Mouse (Mus musculus) CH12.LX (cell line): ENCODE results near the gene Cd86.

Experiments
- CTCF ChIP-seq, 2 experiments: IDR thresholded peaks in 1 of 2; conservative IDR thresholded peaks in 1 of 2; 2 replicates each; pipeline ENCODE4 v1.5.1; 2011 to 2012; ENCODE audit warnings: low read depth in 2 of 2, low read length in 2 of 2, improper control_type of control experiment in 1 of 2, inconsistent platforms in 1 of 2, mild to moderate bottlenecking in 1 of 2, moderate library complexity in 1 of 2
- EP300 ChIP-seq: IDR thresholded peaks from 2 replicates; pipeline ENCODE4 v1.6.1; 2011; ENCODE audit warnings: low read length, improper control_type of control experiment
- MYC ChIP-seq: IDR thresholded peaks from 2 replicates; pipeline ENCODE4 v1.6.1; 2011; ENCODE audit warnings: low read depth, mild to moderate bottlenecking, improper control_type of control experiment, low read length
- POLR2AphosphoS2 ChIP-seq: IDR thresholded peaks from 2 replicates; pipeline ENCODE4 v1.6.1; 2011; ENCODE audit warnings: low read depth, low read length, improper control_type of control experiment
- RCOR1 ChIP-seq: conservative IDR thresholded peaks from 2 replicates; pipeline ENCODE4 v1.6.1; 2012; ENCODE audit warnings: low read depth, mild to moderate bottlenecking, inconsistent platforms, low read length, improper control_type of control experiment
- ZNF384 ChIP-seq: IDR thresholded peaks from 2 replicates; pipeline ENCODE4 v1.6.1; 2012; ENCODE audit warnings: low read depth, low read length, improper control_type of control experiment, inconsistent platforms

DNA sequence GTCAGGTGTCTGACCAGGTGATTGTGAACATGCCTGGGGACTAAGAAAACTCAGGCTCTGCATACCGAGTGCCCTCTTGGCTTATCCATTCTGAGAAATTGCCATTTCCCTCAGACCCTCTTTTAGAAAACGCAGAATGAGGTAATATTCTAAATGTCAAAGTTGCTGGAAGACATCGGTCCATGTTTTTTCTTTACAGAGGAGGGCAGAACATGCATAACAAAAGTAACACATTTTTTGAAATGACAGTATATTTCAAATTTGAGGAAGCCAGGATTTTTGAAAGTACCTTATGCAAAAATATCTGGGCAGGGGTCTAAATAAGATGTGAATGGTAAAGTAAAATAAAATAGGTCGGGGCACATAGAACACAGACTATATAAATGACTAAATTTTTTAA is 15.4 kb downstream of the Cd86 start:
- TF ChIP-seq CTCF (conservative IDR thresholded peaks at IDR 0.05 in 1 of 2, IDR thresholded peaks at IDR 0.05 in 1 of 2; ENCODE audit: low read depth in 2 of 2, low read length in 2 of 2) (no peak), EP300 (peak; percentile 73), ZNF384 (peak; percentile 24; the same call in 1 of the 2 replicates), MYC (no peak), POLR2AphosphoS2 (no peak), RCOR1 (no peak)
